ENCODE assay signal across 13 mouse cellular contexts in the genomic region with DNA sequence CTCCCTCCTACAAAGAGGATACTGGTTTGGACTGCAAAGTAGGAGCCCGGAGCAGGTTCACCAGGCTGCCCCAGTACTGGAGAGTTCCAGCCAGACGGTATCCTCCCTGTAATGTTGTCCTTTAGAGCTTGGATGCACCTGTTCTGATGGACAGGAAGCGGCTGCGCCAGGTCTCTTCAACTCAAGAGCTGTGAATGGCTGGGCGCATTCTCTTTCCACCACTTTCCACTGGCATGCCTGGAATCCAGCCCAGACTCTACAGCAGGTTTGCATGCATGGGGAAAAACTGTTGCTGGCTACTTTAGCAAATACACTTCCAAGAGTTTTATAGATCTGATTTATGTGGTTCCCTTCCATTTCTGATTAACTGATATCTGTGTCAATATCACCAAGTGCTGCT. TPM values are rescaled to one million over a fixed set of nuclear protein-coding genes. Genes with fewer than 3 reads are reported as not detected.
DNase-seq lines count a peak whose midpoint lies in the region; ATAC-seq and TF ChIP-seq lines count a peak whose summit lies in the region.
"Had no signal": no experiment of that assay in that cellular context is flagged by ENCODE, and none has a peak within 500 bp of the region (broad histone marks: within the 10 kb centered on the region; RNA-seq: fewer than 3 reads in every experiment).

No protein-coding gene starts in this region.

- 0 out of 2 replicates have a peak, but pooled peaks cover 3% of the 10 kb centered on the region for H3K36me3 ChIP-seq in kidney, embryonic 16.5 days (ENCODE audit: insufficient read depth, low read length)
- H3K36me3 ChIP-seq in lung, postnatal 0 days (ENCODE audit: insufficient read depth, low read length), result no peaks in the 10 kb centered on the region

- TF ChIP-seq POLR2A in cortical plate, adult 2 months (IDR thresholded peaks at IDR 0.05; ENCODE audit: extremely low read depth, insufficient read depth, low read length), result no peak

- no peak for TF ChIP-seq EP300 in lung, postnatal 0 days (IDR thresholded peaks at IDR 0.05)

- no peak overlapping the region for H3K4me3 ChIP-seq in kidney, embryonic 16.5 days (ENCODE audit: low read length)
- H3K4me3 ChIP-seq in cortical plate, adult 2 months (ENCODE audit: insufficient read depth, low read length), result no peak overlapping the region
- H3K4me3 ChIP-seq in lung, postnatal 0 days (ENCODE audit: low read depth, low read length), result no peak overlapping the region
- H3K4me3 ChIP-seq: embryonic facial prominence, embryonic 13.5 days; heart, adult 2 months had no signal

- WGBS in kidney, embryonic 16.5 days, result 60% methylated on average over 5 of the region's 5 CpGs
- WGBS in lung, postnatal 0 days, result 35% methylated on average over 5 of the region's 5 CpGs

- ATAC-seq in cerebellum, adult (ENCODE audit: insufficient number of reproducible peaks, low FRiP score, low TSS enrichment), result no peak
- ATAC-seq in kidney, embryonic 16.5 days (ENCODE audit: low FRiP score, low TSS enrichment), result no peak
- no peak for ATAC-seq in lung, postnatal 0 days
- ATAC-seq: midbrain, embryonic 16.5 days had no signal

- no peak overlapping the region for H3K4me2 ChIP-seq in kidney, embryonic 16.5 days (replicated peaks; ENCODE audit: low read depth, low read length)
- H3K4me2 ChIP-seq in lung, postnatal 0 days (replicated peaks; ENCODE audit: low read depth, low read length), result no peak overlapping the region
- H3K4me2 ChIP-seq: embryonic facial prominence, embryonic 13.5 days had no signal

- peak; percentile 60 to 63 for DNase-seq in cerebellum, adult 18-20 months
- DNase-seq in kidney, postnatal 10 days, result peak; percentile 50
- peak; percentile 41 for DNase-seq in lung, postnatal 0 days (ENCODE audit: low spot score)
- DNase-seq in adrenal gland, postnatal 10 days, result no peak
- DNase-seq in gastrocnemius, postnatal 25 days, result no peak
- DNase-seq: layer of hippocampus, postnatal 36 days had no signal

- H3K27ac ChIP-seq in kidney, embryonic 16.5 days (ENCODE audit: low read length), result no peak overlapping the region
- H3K27ac ChIP-seq in cortical plate, adult 2 months (ENCODE audit: insufficient read depth, low read length), result 0 out of 2 replicates have a peak overlapping the region, but pooled peaks have one; percentile 58
- no peak overlapping the region for H3K27ac ChIP-seq in lung, postnatal 0 days (ENCODE audit: low read length)
- H3K27ac ChIP-seq: embryonic facial prominence, embryonic 13.5 days; heart, adult 2 months; liver, embryonic 14.5 days had no signal

- H3K27me3 ChIP-seq in kidney, embryonic 16.5 days (ENCODE audit: insufficient read depth, low read length), result no peaks in the 10 kb centered on the region
- H3K27me3 ChIP-seq in lung, postnatal 0 days (replicated peaks; ENCODE audit: insufficient read depth, low read length), result no peaks in the 10 kb centered on the region

- H3K9me3 ChIP-seq in kidney, embryonic 16.5 days (ENCODE audit: low read length), result no peaks in the 10 kb centered on the region
- H3K9me3 ChIP-seq in lung, postnatal 0 days (ENCODE audit: low read length), result no peaks in the 10 kb centered on the region
- H3K9me3 ChIP-seq: embryonic facial prominence, embryonic 13.5 days had no signal

- no peak for TF ChIP-seq CTCF in cortical plate, adult 2 months (IDR thresholded peaks at IDR 0.05; ENCODE audit: extremely low read depth, insufficient read depth, low read length)
- no peak for TF ChIP-seq CTCF in lung, postnatal 0 days (IDR thresholded peaks at IDR 0.05)

- peaks cover 21% of the 10 kb centered on the region; the same call in 1 of the 2 replicates for H3K4me1 ChIP-seq in kidney, embryonic 16.5 days (ENCODE audit: insufficient read depth, low read length)
- peaks cover 10% of the 10 kb centered on the region for H3K4me1 ChIP-seq in cortical plate, adult 2 months (ENCODE audit: control insufficient read depth, insufficient read depth, low read length)
- no peaks in the 10 kb centered on the region for H3K4me1 ChIP-seq in lung, postnatal 0 days (ENCODE audit: insufficient read depth, low read depth, low read length)

- no peak overlapping the region for H3K9ac ChIP-seq in kidney, embryonic 16.5 days (replicated peaks; ENCODE audit: low read length)
- no peak overlapping the region for H3K9ac ChIP-seq in lung, postnatal 0 days (replicated peaks; ENCODE audit: low read depth)
- H3K9ac ChIP-seq: embryonic facial prominence, embryonic 13.5 days; liver, embryonic 14.5 days had no signal

RNA-seq across cellular contexts. Expression of a gene that starts 8.5 kb away (rescaled TPM):
- 24.6 and 28.8 TPM in 2 replicates for polyA plus RNA-seq in kidney, embryonic 16.5 days (2015; fragmentation: Nextera tagmentation; extraction: Ambion mirVana)
- 862 and 899 TPM in 2 replicates for polyA plus RNA-seq in cortical plate, adult 2 months (2012; rRNA removed)
- 14.4 and 16.5 TPM in 2 replicates for polyA plus RNA-seq in lung, postnatal 0 days (2015; fragmentation: Nextera tagmentation; extraction: Ambion mirVana)
- 10 to 100 TPM; 14.9 to 24.9 TPM for total RNA-seq in adrenal gland, postnatal 10 days (2021)
- 1 to 10 TPM in 1 of 2 experiments, under 1 TPM in 1; 0.91 to 1.3 TPM for total RNA-seq in gastrocnemius, postnatal 25 days (2021)

RNA-seq across cellular contexts. Expression of a gene that starts 8.7 kb away (rescaled TPM):
- 7.2 and 9.1 TPM in 2 replicates for polyA plus RNA-seq in kidney, embryonic 16.5 days (2015; fragmentation: Nextera tagmentation; extraction: Ambion mirVana)
- 5.8 and 6.7 TPM in 2 replicates for polyA plus RNA-seq in cortical plate, adult 2 months (2012; rRNA removed)
- polyA plus RNA-seq in lung, postnatal 0 days (2015; fragmentation: Nextera tagmentation; extraction: Ambion mirVana), result 2.7 and 2.8 TPM in 2 replicates
- 10 to 100 TPM; 15.9 to 19.1 TPM for total RNA-seq in adrenal gland, postnatal 10 days (2021)
- total RNA-seq in gastrocnemius, postnatal 25 days (2021), result 10 to 100 TPM; 11.9 to 12.1 TPM

RNA-seq across cellular contexts. Expression of a gene that starts 59.1 kb away (rescaled TPM):
- polyA plus RNA-seq in kidney, embryonic 16.5 days (2015; fragmentation: Nextera tagmentation; extraction: Ambion mirVana), result 62.0 and 62.8 TPM in 2 replicates
- polyA plus RNA-seq in cortical plate, adult 2 months (2012; rRNA removed), result 115 and 128 TPM in 2 replicates
- 35.1 and 37.6 TPM in 2 replicates for polyA plus RNA-seq in lung, postnatal 0 days (2015; fragmentation: Nextera tagmentation; extraction: Ambion mirVana)
- 10 to 100 TPM; 59.5 to 78.6 TPM for total RNA-seq in adrenal gland, postnatal 10 days (2021)
- total RNA-seq in gastrocnemius, postnatal 25 days (2021), result 10 to 100 TPM; 33.2 to 35.6 TPM

Comparison
In these comparisons a context has a peak if more than half of its experiments do, and no peak if none do; other contexts are left out.
1. DNase-seq: peak in cerebellum, adult 18-20 months (2 of 2), kidney, postnatal 10 days (single experiment) and lung, postnatal 0 days (single experiment); none in adrenal gland, postnatal 10 days (single experiment) and gastrocnemius, postnatal 25 days (single experiment).
2. RNA of a gene that starts 8.5 kb away (polyA plus RNA-seq): 862 to 899 TPM in cortical plate, adult 2 months; 24.6 to 28.8 TPM in kidney, embryonic 16.5 days and 14.4 to 16.5 TPM in lung, postnatal 0 days; every median in the first group is over 10 times any median in the second.